Comparison of ENCODE assay signal across 7 mouse cellular contexts in the genomic region with DNA sequence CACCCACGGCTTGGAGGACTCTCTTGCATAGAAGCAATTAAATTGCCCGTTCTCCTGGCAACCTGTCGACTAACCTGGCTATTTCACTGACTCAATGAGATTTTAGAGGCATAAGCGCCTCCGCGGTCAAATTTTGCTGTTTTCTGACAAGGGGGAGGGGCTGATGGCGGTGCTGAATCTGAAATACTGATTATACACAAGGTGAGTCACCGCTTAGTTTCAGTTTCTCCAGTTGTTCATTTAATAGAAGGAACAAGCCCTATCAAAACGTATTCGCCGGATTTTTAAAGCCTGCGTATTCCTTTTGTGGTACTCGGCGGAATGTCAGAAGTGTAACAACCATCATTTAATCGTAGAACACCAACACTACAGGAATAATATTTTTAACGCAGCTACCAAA. TPM values are rescaled to one million over a fixed set of nuclear protein-coding genes. Genes with fewer than 3 reads are reported as not detected.
DNase-seq lines count a peak whose midpoint lies in the region; ATAC-seq and TF ChIP-seq lines count a peak whose summit lies in the region.

No protein-coding gene starts in this region.

- no peaks in the 10 kb centered on the region for H3K27me3 ChIP-seq in lung, embryonic 15.5 days
- no peaks in the 10 kb centered on the region for H3K27me3 ChIP-seq in embryonic facial prominence, embryonic 15.5 days
- no peaks in the 10 kb centered on the region for H3K27me3 ChIP-seq in intestine, postnatal 0 days (replicated peaks; ENCODE audit: control insufficient read depth, insufficient read depth, low read length)
- H3K27me3 ChIP-seq in stomach, postnatal 0 days (ENCODE audit: control insufficient read depth, insufficient read depth, low read length), result no peaks in the 10 kb centered on the region

- no peak for DNase-seq in lung, postnatal 25 days (ENCODE audit: low spot score)
- peak; percentile 35 for DNase-seq in R1 (ENCODE audit: low read depth, low spot score)
- peak; percentile 54 for DNase-seq in stomach, postnatal 0 days (ENCODE audit: low spot score)

- no peak for TF ChIP-seq EP300 in stomach, postnatal 0 days (optimal IDR thresholded peaks at IDR 0.05)

- peak overlapping the region; percentile 94 for H3K9ac ChIP-seq in lung, embryonic 15.5 days
- H3K9ac ChIP-seq in embryonic facial prominence, embryonic 15.5 days, result peak overlapping the region; percentile 71
- H3K9ac ChIP-seq in intestine, postnatal 0 days (ENCODE audit: low read depth, low read length), result peak overlapping the region; percentile 91
- peak overlapping the region; percentile 87 for H3K9ac ChIP-seq in stomach, postnatal 0 days (ENCODE audit: low read length)

- peak overlapping the region; percentile 93 for H3K27ac ChIP-seq in lung, embryonic 15.5 days
- H3K27ac ChIP-seq in embryonic facial prominence, embryonic 15.5 days (replicated peaks), result peak overlapping the region; percentile 91
- peak overlapping the region; percentile 97 for H3K27ac ChIP-seq in intestine, postnatal 0 days (ENCODE audit: low read depth, low read length)
- peak overlapping the region; percentile 29 for H3K27ac ChIP-seq in macrophage
- peak overlapping the region; percentile 96 for H3K27ac ChIP-seq in stomach, postnatal 0 days (replicated peaks)

- no peak for TF ChIP-seq CTCF in intestine, postnatal 0 days (IDR thresholded peaks at IDR 0.05; ENCODE audit: low read depth)
- no peak for TF ChIP-seq CTCF in stomach, postnatal 0 days (IDR thresholded peaks at IDR 0.05; ENCODE audit: low read depth)

- ATAC-seq in lung, embryonic 15.5 days (ENCODE audit: borderline replicate concordance, extremely low read depth, low FRiP score, low TSS enrichment), result no peak
- ATAC-seq in embryonic facial prominence, embryonic 15.5 days (ENCODE audit: insufficient number of reproducible peaks, low FRiP score, low TSS enrichment, low read depth), result no peak
- ATAC-seq in intestine, postnatal 0 days, result no peak
- ATAC-seq in stomach, postnatal 0 days (ENCODE audit: low FRiP score, low TSS enrichment), result no peak

- H3K4me3 ChIP-seq in lung, embryonic 15.5 days, result peak overlapping the region; percentile 99
- peak overlapping the region; percentile 78 for H3K4me3 ChIP-seq in embryonic facial prominence, embryonic 15.5 days (replicated peaks)
- peak overlapping the region; percentile 77 for H3K4me3 ChIP-seq in intestine, postnatal 0 days (ENCODE audit: low read depth, low read length)
- peak overlapping the region; percentile 69 for H3K4me3 ChIP-seq in macrophage (ENCODE audit: inconsistent target)
- peak overlapping the region; percentile 96 for H3K4me3 ChIP-seq in stomach, postnatal 0 days (ENCODE audit: low read depth, low read length)

- peaks cover 55% of the 10 kb centered on the region for H3K79me2 ChIP-seq in macrophage (ENCODE audit: inconsistent target)

- H3K4me2 ChIP-seq in lung, embryonic 15.5 days, result peak overlapping the region; percentile 70
- H3K4me2 ChIP-seq in embryonic facial prominence, embryonic 15.5 days (replicated peaks), result peak overlapping the region; percentile 71
- peak overlapping the region; percentile 82 for H3K4me2 ChIP-seq in intestine, postnatal 0 days (replicated peaks; ENCODE audit: low read depth)
- peak overlapping the region; percentile 79 for H3K4me2 ChIP-seq in stomach, postnatal 0 days (replicated peaks; ENCODE audit: low read depth)

- H3K9me3 ChIP-seq in lung, embryonic 15.5 days, result no peaks in the 10 kb centered on the region
- no peaks in the 10 kb centered on the region for H3K9me3 ChIP-seq in embryonic facial prominence, embryonic 15.5 days (replicated peaks)
- H3K9me3 ChIP-seq in intestine, postnatal 0 days (ENCODE audit: control insufficient read depth), result no peaks in the 10 kb centered on the region
- no peaks in the 10 kb centered on the region for H3K9me3 ChIP-seq in stomach, postnatal 0 days (ENCODE audit: control insufficient read depth, low read length)

- no peaks in the 10 kb centered on the region for H3K36me3 ChIP-seq in lung, embryonic 15.5 days
- H3K36me3 ChIP-seq in embryonic facial prominence, embryonic 15.5 days, result no peaks in the 10 kb centered on the region
- H3K36me3 ChIP-seq in intestine, postnatal 0 days (ENCODE audit: control insufficient read depth, insufficient read depth), result peaks cover 16% of the 10 kb centered on the region
- no peaks in the 10 kb centered on the region for H3K36me3 ChIP-seq in macrophage (ENCODE audit: inconsistent target)
- H3K36me3 ChIP-seq in stomach, postnatal 0 days (ENCODE audit: control insufficient read depth, insufficient read depth, low read length), result no peaks in the 10 kb centered on the region

- WGBS in lung, embryonic 15.5 days, result 2% methylated on average over 16 of the region's 16 CpGs
- WGBS in embryonic facial prominence, embryonic 15.5 days, result 1% methylated on average over 16 of the region's 16 CpGs
- 1% methylated on average over 16 of the region's 16 CpGs for WGBS in intestine, postnatal 0 days
- WGBS in macrophage (ENCODE audit: missing documents), result 1% methylated on average over 16 of the region's 16 CpGs
- WGBS in stomach, postnatal 0 days, result under 1% methylated on average over 16 of the region's 16 CpGs

- peaks cover 18% of the 10 kb centered on the region for H3K4me1 ChIP-seq in lung, embryonic 15.5 days
- peaks cover 27% of the 10 kb centered on the region for H3K4me1 ChIP-seq in embryonic facial prominence, embryonic 15.5 days
- peaks cover 17% of the 10 kb centered on the region; the same call in 1 of the 2 replicates for H3K4me1 ChIP-seq in intestine, postnatal 0 days (replicated peaks; ENCODE audit: control insufficient read depth, insufficient read depth, low read length)
- 0 out of 2 replicates have a peak, but pooled peaks cover 2% of the 10 kb centered on the region for H3K4me1 ChIP-seq in stomach, postnatal 0 days (replicated peaks; ENCODE audit: control insufficient read depth, insufficient read depth)

RNA-seq across cellular contexts. Expression of gene N4bp1, which starts 1.0 kb away (rescaled TPM):
- polyA plus RNA-seq in lung, embryonic 15.5 days (2015; fragmentation: Nextera tagmentation; extraction: Ambion mirVana), result 8.1 and 8.8 TPM in 2 replicates
- 9.7 and 10.7 TPM in 2 replicates for polyA plus RNA-seq in embryonic facial prominence, embryonic 15.5 days (2015; fragmentation: Nextera tagmentation; extraction: Ambion mirVana)
- polyA plus RNA-seq in intestine, postnatal 0 days (2015; fragmentation: Nextera tagmentation; extraction: Ambion mirVana), result 5.4 and 6.2 TPM in 2 replicates
- total RNA-seq in macrophage (2018; cell fraction: chromatin; rRNA removed), result 100 to 1,000 TPM in 21 of 26 experiments, 10 to 100 TPM in 5; 55.3 to 365 (median 171) TPM
- 10 to 100 TPM; 24.5 to 94.7 (median 48.1) TPM for total RNA-seq in macrophage (2018; cell fraction: cytosol; rRNA removed)
- 100 to 1,000 TPM in 20 of 26 experiments, 10 to 100 TPM in 6; 49.0 to 306 (median 133) TPM for total RNA-seq in macrophage (2018; cell fraction: nucleus; rRNA removed)
- 17.2 to 24.6 TPM (median 22.9 TPM) in 3 replicates for polyA plus RNA-seq in macrophage (2018)
- polyA plus RNA-seq in stomach, postnatal 0 days (2015; fragmentation: Nextera tagmentation; extraction: Ambion mirVana), result 6.5 and 6.6 TPM in 2 replicates

Comparison
In these comparisons a context has a peak if more than half of its experiments do, and no peak if none do; other contexts are left out.
1. H3K27ac ChIP-seq: peak in every context shown above with its lines; median percentile 97 in intestine, postnatal 0 days; 96 in stomach, postnatal 0 days; 93 in lung, embryonic 15.5 days; 91 in embryonic facial prominence, embryonic 15.5 days; 29 in macrophage.